Mouse (Mus musculus) heart, adult 11 months (tissue): ENCODE data around the gene Edem3.
"Not testable (repeated sequence)": the region's sequence is repeated elsewhere in the genome, so short reads cannot be mapped to it uniquely, and the experiment has no call there.

Experiments
- DNase-seq: peaks from one replicate; pipeline ENCODE4 v3.0.0; 2022

Gene Edem3

DNA sequence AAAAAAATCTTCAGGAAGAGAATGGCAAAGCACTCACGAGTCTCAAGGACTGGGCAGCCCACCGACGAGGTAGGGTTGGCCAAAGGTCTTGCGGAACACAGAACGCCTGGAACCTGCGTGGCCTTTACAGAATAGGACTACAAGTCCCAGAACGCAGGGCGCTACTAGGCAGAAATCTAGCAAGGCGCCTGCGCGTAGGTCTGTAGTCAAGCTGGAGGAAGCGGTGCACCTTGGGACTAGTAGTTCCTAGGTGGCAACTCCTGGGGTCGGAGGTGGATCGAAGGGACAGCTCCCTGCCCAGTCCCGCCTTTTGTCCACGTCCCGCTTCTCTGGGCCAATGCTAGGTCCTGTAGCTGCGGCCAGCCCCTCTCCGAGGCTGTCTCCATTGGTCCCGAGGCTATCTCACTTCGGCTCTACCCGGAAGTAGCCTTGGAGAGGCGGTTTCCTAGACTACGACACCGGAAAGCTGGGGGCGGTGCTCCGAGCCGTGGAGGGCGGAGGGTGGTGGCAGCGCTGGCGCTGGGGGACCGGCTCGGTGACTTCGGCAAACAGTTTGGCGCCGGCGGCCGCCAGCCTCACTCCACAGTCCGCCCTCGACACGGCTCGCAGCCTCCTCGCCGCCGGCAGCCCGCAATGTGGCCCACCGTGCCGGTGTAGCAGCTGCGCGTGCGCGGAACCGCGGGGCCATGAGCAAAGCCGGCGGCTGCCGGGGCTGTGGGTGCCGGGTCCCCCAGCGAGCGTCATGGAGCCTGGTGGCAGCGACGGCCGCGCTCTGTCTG lies at the start of gene Edem3:
TSS of gene Edem3 (plus strand) at position 491 of the 779 bp plus-strand sequence.
- DNase-seq, result peak; percentile 100

DNA sequence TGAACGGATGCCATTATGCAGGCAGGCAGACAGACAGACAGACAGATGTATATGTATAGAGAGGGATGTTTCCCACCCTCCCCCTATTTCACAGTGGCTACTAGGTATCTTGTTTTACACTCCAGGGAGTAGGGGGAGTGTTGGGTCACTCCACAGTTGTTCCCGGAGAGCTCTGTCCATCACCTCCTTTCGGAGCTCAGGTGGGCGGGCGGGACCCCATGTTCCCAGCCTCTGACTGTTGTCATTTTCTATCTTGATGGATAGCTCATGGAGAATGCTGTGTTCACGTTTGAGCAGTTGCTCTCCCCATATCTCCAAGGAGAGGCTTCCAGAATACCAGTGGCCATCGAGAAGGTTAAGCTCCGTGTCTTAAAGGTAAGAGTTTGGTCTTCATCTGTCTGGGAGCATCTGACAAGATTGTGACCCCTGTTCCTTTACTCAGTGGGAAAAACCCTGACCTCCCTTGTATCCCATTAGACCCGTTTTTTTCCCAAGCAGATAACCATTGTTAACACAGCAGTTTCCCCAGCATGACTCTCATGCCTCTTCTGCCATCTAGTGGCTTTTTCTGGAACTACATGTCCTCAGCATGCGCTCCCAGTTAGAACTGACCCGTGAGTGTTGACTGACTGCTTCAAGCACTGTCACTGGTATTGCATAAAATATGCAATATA lies 49.3 kb upstream of the Edem3 start:
- DNase-seq, result peak; percentile 95

DNA sequence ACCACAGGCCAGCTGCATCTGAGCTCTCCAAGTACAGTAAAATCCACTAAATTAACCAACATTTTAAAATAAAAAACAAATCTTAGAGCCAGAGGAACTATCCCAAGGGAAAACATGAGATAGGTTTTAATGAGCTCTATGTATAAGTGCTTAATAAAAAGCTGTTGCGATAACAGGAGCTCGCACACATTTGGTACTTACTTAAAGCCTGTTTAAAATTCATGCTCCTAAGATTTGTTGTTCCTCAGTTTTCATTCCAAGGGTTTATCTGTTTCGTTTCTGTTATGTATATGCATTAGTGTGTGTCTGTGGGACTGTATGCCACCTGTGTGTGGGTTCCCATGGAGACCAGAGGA lies 48.8 kb upstream of the Edem3 start:
- no peak for DNase-seq

GRCm38 (mm10) chr1:151708966-151709733 lies 46.0 kb upstream of the Edem3 start:
- no peak for DNase-seq

DNA sequence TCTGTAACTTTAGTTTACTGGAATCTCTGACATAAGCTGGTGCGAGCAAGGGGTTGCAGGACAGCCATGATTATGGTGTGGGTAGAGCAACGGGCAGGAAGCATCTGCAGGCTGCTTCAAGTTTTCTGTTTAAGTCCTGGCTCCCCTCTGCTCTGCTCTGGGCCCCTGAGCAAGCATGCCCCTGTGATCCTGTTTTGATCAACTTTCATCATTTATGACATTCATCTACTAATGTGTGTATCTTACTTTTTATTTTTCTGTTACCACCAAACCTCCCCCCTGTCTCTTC lies 45.5 kb upstream of the Edem3 start:
- no peak for DNase-seq

- no peak for DNase-seq
Observed at GRCm38 (mm10) chr1:151710424-151711055, 44.6 kb upstream of the Edem3 start.

DNA sequence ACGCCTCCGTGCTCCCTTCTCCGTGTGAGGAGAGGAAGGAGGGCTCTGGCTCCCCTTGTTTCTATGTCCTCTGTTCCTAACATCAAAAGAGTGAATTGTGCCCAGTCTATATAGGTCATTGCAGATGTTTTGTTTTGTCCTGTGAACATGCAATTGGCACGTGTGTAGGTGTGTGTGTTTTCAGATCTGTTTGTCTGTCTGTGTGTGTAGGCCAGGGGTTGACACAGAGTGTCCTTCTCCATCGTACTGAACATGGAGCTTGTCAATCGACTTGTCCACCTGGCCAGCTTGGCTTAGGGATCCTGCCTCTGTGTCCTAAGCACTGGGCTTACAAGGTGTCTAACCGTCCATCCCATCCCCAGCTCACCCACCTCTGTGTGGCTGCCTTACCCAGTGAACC lies 44.1 kb upstream of the Edem3 start:
- DNase-seq, result no peak

GRCm38 (mm10) chr1:151712664-151713063 lies 42.5 kb upstream of the Edem3 start:
- no peak for DNase-seq

GRCm38 (mm10) chr1:151713622-151714021 lies 41.5 kb upstream of the Edem3 start:
- DNase-seq, result no peak

DNA sequence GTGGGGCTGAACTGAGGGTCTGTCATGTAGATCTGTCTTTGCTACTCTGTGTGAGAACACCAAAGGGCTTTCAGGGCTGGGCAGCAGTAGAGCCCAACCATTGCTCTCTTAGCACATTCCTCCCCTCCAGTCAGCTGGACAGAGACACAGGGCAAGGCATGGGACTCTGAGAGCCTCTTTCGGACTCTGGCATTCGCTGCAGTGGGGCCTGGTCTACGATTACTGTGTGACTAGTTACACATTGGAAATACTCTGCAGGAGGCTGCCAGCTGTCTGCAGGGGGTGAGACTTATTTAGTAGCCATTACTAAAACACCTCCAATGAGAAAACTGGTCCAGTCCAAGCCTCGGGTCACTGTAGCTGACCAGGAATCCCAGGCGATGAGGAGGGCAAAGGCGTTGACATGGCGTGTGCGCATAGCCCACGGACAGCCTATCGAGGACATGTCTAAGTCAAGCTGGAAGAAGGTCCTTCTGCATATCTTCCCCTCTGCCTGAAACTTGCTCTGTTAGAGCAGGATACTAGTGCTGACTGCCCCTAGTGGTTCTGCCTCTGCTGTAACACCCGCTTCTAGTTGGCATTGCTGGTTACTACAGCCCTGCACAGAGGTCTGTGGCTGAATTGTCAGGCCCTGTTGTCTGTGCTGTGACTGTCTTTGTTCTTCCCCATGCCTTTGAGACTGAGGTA lies 39.0 kb upstream of the Edem3 start:
- no peak for DNase-seq

- DNase-seq, result no peak
Observed at GRCm38 (mm10) chr1:151717624-151718023, 37.5 kb upstream of the Edem3 start.

DNA sequence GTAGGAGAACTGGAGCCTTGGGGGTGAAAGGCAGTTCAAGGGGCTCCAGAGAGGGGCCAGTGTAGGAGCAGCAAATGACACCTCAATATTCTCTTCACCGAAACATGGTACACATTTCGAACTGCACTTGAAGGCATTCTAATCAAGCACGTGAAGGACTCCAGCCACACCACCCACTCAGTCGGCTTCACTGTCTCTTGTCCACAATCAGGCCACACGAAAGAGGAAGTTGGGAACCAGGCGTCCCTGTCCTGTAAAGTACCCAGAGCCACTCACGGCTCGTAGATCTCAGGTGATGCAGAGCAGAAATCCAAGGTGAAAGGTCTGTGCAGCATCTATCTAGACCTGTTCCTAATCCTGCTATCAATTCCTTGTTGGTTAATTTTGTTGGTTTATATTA lies 36.6 kb upstream of the Edem3 start:
- DNase-seq, result no peak

GRCm38 (mm10) chr1:151719911-151720310 lies 35.3 kb upstream of the Edem3 start:
- no peak for DNase-seq

GRCm38 (mm10) chr1:151720566-151720965 lies 34.6 kb upstream of the Edem3 start:
- DNase-seq, result no peak

DNA sequence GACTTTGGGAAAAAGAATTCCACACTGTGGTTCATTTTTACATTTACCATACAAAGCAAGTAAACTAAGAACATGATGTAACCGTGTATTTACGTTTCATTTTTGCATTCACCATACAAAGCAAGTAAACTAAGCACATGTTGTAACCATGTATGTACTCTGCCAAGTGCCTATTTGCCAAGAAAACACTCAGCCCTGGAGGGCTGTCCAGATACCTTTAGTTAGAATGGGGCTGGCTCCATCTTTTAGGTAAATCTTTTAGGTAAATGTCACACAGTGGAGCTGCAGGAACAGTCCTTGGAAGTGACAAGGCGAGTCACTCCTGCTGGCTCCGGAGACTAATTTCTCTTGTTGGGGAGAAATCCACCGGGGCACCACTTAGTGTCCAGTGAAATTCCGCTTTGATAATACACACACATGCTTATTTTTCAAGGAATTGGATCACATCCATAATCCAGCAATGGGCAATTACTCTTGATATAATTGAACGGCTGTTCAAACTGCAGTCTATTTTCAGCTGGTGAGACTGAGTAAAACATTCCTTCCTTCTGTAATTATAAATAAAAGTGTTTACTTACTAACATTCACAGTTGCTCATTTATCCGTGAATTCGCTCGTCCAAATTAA lies 33.7 kb upstream of the Edem3 start:
- DNase-seq, result no peak

- no peak for DNase-seq
Observed at GRCm38 (mm10) chr1:151723771-151724170, 31.4 kb upstream of the Edem3 start.

DNA sequence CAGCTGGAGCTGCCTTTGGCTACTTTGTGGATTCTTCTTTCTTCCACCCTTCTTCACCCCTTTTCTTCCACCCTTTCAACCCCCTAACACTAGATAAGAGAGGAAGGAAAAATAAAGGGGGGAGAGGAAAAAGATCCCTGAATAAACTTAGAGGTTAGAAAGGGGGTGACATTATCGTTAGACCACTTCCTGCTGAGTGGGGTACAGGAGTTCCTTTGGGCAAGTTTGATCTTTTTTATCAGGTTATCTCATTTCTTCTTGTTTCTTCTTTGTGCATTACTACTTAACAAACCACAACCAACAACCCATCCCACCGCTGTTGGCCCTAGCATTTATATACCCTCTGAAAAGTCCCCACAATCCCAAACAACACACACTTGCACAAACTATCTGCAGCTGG lies 29.6 kb upstream of the Edem3 start:
- no peak for DNase-seq

- no peak for DNase-seq
Observed at GRCm38 (mm10) chr1:151726358-151726757, 28.8 kb upstream of the Edem3 start.

GRCm38 (mm10) chr1:151728141-151728540 lies 27.0 kb upstream of the Edem3 start:
- no peak for DNase-seq

- no peak for DNase-seq
Observed at GRCm38 (mm10) chr1:151737146-151737545, 18.0 kb upstream of the Edem3 start.

DNA sequence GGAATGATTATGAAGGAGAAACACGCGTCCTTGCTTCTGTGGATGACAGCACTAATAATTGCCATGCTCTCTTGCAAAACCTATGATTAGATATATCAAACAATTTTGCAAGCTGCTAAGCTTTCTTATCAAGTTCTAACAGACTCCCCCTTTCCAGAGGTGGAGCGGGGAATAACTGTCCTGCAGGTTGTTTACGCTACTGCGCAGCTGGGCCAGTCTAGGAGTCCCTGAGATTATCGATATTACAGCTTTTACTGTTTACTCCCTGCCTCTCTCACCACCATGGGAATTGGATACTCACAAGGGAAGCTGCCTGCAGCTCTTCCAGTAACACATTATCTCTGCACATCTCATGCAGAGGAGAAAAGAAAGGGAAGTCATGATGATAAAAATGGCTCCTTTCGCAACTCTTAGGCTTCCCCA lies 14.0 kb upstream of the Edem3 start:
- DNase-seq, result peak; percentile 21

- not testable (repeated sequence) for DNase-seq
Observed at GRCm38 (mm10) chr1:151749894-151750293, 5.3 kb upstream of the Edem3 start.
